Mouse (Mus musculus) kidney, postnatal 25 days (tissue): ENCODE measurements around the gene Ssr2.

Experiments
- DNase-seq, 2 experiments: peaks; one replicate each; pipeline ENCODE4 v3.0.0; 2021; ENCODE audit warnings: mixed read lengths in 2 of 2

Gene Ssr2

DNA sequence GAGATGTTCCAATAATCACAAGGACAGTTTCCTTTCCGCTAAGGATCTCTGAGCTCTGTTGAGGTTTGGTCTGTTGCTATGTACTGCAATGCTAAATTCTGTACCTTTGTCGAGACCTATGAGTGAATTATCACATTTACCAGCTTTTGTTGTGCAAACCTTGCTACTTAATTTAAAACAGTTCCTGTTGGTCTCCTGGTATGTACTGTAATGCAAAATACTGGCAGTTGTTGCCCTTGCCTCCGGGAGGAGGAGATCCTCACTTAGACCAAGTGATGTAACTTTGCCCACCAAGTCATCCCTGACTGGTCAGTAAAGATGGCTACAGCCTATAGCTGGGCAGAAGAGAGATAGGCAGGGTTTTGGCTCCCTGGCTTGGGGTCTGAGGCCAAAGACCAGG, at the start of gene Ssr2:
Gene Ssr2 (plus strand): TSS at position 337 of the 400 bp plus-strand sequence.
- DNase-seq = no peak

DNA sequence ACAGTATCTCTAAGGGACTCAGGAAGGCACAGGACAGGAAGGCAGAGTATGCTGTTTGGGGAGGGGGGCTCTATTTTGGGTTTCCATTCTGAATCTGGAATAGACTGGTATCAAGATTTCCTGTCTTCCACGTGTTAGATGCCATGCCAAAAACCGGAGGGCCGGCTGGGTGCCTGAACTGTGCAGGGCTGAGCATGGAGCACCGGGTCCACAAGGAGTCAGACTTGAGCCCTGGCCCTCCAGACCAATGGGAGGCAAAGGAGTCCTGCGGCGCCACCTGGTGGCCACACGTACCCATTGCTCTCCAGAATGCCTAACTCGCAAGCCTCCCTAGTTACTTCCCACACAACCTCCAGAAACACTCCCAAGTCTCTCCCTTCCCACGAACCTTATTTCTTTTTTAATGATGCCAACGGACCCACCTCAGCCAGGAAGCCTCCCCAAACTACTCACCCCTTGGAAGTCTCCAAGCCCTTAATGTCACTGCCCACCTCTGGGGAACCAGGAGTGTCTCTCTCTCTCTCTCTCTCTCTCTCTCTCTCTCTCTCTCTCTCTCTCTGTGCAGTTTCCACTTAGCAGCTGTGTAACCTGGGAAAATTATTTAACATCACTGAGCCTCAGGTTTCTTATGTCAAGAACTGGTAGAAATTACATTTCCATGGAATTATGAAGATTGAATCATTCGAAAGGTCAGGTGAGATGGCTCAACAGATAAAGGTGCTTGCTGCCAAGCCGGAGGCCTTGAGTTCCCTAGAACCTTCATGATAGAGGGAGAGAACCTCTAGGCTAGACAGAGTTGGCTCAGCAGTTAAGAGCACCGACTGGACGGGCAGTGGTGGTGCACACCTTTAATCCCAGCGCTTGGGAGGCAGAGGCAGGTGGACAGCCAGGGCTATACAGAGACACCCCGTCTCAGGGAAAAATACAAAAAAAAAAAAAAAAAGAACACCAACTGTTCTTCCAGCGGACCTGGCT, 49.2 kb upstream of the Ssr2 start:
- peak; percentile 91 to 95 for DNase-seq

DNA sequence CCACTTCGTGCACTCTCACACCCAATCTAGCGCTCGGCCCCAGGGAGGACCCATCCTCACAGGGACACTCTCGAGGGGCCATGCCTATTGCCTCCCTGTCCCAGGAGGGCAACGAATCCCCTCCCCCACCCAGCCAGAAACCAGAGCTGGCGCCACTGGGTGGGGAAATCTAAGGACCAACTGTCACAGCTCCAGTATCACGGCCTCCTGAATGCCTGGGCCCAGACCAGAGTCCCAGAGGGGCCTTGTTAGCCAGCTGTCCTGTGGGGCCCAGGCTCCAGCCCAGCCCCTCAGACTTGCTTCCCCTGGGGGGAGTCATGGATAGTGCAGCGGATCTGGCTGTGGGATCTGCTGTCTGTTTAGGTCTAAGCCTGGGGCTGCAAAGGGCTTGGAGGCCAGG, 48.1 kb upstream of the Ssr2 start:
- peak in 1 of 2 experiments; percentile 46 for DNase-seq

DNA sequence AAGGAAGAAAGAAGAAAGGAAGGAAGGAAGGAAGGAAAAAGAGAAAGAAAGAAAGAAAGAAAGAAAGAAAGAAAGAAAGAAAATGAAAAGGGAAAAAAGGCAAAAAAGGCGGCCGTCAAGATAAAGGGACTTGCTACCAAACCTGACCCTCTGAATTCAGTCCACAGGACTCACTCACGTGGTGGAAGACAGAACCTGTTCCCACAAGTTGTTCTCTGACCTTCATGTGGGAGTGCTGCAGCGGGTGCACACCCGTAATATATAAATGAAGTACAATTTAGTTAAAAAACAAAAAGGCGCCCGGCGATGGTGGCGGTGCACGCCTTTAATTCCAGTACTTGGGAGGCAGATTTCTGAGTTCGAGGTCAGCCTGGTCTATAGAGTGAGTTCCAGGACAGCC, 47.0 kb upstream of the Ssr2 start:
- DNase-seq = peak; percentile 33 to 74

DNA sequence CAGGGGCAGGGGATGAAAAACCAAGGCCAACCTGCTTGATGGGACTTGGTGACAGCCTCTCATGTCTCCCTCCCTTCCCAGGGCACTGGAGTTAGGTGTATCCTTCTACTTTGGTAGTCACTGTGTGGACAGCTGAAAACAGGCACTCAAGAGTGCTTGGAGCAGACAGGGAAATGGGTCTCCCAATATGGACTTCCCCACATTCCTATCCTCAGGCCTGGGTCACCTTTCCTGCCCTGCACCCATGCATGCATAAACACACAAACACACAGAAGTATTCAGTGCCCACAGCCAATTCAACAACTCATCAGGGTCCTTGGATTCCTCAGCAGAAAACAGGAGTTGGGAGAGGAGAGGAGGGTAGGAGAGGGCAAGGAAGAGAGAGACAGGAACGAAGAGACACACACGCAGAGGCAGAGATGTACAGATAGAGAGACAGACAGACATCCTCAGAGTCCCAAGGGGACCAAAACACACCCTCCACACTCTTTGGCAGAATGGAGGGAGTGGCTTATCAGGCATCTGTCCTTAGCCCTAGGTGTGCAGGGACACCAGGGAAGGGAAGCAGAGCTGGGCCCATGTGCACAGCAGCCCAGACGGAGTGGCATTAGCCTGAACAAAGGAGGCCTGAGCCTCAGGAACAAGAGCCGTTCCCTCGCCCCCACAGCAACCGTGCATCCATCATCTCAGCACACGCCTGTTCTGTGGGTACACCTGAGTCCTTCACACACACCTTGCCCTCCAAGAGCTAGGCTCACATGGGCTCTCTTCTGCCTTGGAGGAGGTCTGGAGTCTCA, 46.3 kb upstream of the Ssr2 start:
- peak in 1 of 2 experiments; percentile 51 for DNase-seq

DNA sequence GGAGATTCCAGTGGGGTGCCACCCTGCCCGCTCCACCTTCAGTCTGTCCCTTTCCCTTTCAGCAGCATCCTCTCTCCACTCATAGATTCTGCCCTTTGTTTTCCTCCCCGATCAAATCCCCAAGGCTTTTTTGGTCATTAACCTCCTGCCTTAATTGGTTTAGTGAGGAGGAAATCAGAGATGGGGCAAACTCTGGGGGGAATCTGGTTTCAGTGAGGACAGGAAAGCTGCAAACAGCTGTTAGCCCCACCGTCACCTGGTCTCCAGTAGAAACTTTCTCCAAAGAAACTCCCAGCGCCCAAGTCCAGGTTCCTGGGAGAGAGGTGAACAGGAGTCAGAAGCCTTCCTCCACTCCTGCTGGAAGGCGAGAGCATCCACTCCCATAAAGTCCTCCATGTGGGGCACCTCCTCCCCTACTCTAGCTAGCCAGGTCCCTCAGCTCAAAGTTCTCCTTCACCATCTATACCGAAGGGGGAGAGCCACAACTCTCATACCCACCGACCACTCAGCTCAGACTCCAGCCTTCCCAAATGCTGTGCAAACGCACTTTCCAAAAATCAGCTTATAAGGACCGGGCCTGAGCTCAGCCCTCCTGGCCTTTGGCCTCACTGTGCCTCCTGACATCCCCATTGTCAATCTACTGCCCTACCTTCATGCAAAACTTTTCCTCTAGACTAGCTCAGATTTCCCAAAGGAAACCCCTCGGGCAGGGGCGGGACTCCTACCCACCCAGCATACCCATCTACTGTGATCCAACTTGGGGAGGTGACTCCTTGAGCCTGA, 45.4 kb upstream of the Ssr2 start:
- no peak for DNase-seq

DNA sequence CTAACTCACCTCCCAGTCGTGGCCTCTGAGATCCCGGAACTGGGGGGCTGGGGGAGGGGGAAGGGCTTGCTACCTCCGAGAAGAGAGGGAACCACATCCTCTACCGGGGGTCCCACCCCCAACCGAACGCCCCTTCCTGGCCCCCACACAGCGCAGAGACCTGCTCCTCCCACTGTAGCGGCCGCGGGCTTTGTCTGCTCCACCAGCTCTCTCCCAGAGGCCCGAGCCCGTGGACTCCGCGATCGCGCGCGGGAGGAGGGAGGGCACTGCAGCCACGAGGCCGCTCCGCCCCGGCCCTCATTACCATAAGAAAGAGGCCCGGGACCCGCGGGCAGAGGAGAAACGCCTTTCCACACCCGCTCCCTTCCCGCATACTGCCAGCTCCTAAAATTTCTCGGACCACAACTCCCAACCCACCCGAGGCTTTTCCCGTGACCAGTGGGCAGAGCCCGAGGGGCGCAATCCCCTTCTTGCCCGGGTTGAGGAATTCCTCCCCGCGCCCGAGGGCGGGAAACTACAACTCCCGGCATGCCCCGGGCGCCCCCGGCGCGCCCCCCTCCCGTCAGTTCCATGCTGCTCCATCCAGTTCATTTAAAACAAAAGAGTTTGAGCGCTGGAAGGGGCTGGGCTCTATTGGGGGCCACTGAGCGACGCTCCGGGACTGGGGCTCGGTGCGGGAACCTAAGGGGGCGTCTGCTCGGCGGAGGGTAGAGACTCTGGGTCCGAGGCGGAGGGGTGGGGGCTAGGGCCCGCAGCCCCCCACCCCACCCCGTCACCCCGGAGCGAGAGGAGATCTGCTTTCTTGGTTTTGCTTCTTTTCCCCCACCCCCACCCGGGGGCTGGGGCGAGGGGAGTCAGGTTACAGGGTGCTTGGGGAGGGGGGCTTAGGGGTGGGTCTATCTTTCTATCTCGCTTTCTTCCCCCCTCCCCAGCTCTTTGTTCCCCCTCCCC, 44.1 kb upstream of the Ssr2 start:
- peak; percentile 86 to 92 for DNase-seq

DNA sequence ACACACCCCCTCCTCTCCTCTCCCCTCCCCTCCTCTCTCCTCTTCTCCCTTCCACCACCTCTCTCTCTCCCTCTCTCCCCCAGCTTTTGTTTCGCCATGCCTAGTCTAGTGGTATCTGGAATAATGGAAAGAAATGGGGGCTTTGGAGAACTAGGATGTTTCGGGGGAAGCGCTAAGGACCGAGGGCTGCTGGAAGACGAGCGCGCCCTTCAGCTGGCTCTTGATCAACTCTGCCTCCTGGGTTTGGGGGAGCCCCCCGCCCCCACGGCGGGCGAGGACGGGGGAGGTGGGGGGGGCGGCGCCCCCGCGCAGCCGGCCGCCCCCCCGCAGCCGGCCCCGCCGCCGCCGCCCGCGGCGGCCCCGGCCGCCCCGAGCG, 43.4 kb upstream of the Ssr2 start, which contains the start of gene Mex3a:
Gene Mex3a (plus strand): TSS at position 97 of the 376 bp plus-strand sequence.
- DNase-seq = peak in 1 of 2 experiments; percentile 40

DNA sequence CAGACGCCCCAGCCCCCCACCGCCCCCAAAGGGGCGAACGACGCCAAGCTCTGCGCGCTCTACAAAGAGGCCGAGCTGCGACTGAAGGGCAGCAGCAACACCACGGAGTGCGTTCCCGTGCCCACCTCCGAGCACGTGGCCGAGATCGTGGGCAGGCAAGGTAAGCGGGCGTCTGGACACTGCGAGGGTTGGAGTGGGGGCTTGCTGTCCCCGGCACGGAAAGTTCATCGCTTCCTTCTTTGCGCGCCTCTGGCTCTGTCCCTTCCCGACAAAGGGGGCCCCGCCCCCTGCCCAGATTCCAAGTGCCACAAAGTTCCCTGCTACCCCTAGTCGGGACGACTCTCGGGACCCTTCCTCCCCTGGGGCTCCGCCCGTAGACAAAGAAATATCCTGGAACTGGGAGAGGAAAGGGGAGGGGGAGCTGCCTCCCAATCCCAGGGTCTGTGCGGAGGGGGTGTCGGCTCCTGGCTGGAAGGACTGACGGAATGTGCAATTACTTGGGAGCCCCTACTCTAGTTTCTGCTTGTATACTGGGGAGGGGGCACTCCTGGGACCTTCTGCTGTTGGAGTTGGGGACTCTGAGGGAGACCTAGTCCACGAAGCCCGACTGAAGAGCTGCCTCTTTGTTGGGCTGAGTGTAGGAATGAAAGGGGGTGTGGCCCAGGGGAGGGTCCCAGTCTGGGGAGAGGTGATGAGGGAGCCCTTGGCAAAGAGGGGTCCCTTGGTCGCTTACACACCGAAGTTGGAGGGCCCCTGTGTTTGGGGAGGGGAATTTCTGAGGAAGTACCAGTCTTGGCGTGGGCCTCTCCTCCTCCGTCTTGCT, 42.8 kb upstream of the Ssr2 start:
- peak in 1 of 2 experiments; percentile 62 for DNase-seq

DNA sequence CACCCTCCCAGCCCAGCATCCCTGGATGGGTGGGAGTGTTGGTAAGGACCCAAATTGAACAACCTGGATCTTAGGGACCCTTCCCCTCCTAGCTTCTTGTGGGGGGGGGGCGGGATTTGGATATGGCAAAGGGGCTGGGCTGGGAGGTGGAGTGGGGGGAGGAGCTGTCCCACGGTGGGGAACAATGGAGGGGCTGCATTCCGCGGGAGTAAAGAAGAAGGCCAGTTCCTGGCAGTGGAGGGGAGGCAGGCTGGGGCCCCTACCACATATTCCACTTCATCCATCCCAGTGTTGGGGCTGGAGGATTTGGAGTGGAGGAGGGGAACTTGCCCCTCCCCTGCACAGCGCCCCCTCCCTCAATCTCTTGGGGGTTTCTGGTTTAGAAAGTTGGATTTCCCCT, 42.0 kb upstream of the Ssr2 start:
- no peak for DNase-seq

DNA sequence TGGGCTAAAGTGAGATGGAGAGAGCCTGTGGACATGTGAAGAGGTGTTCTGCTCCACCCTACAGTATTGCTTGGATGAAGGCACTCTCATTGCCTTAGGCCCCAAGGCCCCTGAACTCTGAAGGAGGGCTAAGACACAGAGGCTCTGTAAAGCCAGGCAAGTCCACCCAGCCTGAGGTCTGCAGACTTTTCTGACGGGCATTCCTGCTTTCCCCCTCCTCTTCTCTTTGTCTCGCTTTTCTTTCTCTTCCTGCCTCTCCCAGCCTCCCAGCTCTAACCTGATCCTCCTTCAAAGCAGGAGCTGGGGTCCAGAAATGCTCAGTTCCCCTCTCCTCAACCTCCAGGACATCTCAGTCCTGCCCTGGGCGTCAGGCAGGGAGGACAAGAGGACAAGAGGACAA, 40.7 kb upstream of the Ssr2 start:
- DNase-seq = no peak

DNA sequence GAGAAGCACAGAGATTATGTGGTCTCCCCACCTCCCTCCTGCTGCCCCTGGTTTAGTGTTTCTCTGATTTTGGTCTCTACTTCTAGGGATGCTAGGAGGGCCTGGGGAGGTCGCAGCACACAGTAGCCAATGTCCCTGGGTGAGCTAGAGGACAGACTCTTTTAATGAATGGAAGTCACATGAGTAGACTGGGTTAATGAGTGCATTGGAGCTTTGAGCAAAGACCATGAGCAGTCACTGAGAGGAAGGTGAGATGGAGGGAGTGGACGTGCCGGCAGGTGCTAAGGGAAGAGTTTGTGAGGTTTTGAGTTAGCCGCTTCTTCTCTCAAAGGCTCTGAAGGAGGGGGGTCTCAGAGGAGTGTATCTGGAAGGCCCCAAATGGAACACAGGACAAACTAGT, 40.1 kb upstream of the Ssr2 start:
- DNase-seq = peak in 1 of 2 experiments; percentile 39

DNA sequence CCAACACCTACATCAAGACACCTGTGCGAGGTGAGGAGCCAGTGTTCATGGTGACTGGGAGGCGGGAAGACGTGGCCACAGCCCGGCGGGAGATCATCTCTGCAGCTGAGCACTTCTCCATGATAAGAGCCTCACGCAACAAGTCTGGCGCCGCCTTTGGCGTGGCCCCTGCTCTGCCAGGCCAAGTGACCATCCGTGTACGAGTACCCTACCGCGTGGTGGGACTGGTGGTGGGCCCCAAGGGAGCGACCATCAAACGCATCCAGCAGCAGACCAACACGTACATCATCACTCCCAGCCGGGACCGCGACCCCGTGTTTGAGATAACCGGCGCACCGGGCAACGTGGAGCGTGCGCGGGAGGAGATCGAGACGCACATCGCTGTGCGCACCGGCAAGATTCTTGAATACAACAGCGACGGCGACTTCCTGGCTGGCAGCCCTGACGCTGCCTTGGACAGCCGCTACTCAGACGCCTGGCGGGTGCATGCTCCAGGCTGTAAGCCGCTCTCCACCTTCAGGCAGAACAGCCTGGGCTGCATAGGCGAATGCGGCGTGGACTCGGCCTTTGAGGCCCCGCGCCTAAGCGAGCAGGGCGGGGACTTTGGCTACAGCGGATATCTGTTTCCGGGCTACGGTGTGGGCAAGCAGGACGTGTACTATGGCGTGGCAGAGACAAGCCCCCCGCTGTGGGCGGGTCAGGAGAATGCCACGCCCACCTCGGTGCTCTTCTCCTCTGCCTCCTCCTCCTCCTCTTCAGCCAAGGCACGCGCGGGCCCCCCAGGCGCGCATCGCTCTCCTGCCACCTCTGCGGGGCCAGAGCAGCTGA, 39.4 kb upstream of the Ssr2 start:
- DNase-seq = peak; percentile 84 to 91

DNA sequence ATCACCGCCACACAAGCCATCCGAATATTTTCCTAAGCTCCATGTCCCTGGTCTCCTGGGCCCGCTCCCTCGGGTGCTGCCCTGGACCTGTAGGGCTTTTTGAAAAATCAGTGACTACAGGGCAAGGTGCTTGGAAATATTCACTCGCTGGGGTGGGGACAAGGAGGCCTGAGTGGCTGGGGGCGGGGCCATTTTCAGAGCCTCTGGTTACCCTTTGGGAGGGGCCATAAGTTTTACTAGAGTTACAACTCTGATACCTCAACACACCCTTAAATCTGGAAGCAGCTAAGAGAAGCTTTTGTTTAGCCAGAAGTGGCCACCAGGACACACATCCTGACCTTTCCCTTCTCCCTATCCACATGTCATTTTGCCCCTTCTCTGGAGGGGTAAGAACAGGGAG, 38.5 kb upstream of the Ssr2 start:
- DNase-seq = peak in 1 of 2 experiments; percentile 56

DNA sequence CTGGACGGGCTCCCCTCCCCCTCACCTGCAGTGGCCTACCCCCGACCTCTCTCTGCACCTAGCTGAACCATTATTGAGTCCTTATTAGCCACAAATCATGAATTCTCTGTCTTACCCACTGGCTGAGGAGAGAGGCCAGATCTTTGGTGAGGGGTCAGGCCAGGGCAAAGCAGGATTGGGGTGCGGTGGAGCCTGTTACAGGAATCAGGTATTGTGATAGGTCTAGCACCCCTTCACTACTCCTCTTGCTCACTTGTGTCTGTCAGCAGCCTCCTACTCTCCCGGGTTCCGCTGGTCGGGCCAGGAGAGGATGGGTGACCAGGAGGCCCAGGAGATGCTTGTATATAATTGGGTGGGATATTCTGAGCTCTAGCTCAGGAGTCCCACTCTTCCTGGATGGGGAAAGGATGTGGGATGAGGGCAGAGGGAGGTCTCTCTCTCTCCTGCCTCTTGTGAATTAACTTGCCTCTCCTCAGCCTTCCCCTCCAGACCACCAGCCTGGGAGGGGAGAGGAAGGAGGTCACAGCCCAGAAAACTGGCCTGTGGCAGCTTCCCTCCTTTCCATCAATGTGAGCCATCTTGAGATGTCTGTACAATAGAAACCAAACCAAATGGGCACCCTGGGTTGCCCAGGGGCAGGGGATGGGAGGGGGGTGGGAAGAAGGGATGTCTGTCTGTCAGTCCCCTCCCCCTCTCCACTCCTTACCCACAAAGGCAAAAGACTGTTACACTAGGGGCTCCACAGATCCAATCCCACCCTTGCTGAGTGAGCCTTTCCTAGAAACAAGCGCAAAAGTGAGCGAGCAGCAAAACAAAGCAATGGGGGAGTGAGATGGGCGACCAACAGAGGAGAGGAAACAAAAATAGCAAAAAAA, 37.2 kb upstream of the Ssr2 start:
- DNase-seq = no peak

DNA sequence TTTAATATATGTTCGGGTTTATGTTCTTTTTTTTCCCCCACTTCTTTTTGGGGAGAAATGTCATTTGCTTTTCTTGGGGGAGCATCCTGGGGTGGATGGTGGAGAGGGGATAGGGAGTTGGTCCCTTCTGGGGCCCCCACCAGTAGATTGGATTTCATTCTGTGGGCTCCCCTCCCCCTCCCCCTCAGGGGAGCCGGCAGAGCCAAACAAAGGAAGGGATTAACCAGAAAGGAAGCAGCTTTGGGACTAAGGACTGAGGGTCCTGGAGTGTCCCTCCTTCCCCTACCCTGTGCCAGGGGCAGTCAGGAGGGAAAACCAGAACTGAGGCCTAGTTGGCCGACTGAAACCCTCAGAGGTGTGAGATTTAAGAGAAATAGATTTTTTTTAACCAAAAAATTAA, 36.3 kb upstream of the Ssr2 start:
- DNase-seq = no peak

DNA sequence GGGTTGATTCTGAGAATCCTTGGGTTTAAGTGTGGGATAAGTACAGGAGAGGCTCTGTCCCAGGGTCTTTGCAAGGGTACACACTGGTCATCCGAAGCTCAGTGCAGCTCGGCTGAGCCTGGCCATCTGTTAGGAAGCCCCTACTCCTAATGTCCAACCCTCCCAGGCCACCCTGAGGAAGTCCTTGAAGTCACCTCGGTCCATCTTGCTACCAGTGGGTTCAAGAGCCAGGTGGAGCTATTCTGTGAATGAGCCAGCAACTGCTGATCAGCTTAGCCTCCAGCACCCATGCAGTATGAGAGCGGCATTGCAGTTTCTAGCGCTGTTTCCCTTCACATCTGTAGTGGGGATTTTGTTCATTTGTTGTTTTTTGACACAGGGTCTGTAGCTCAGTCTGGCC, 35.6 kb upstream of the Ssr2 start:
- DNase-seq = peak in 1 of 2 experiments; percentile 23

DNA sequence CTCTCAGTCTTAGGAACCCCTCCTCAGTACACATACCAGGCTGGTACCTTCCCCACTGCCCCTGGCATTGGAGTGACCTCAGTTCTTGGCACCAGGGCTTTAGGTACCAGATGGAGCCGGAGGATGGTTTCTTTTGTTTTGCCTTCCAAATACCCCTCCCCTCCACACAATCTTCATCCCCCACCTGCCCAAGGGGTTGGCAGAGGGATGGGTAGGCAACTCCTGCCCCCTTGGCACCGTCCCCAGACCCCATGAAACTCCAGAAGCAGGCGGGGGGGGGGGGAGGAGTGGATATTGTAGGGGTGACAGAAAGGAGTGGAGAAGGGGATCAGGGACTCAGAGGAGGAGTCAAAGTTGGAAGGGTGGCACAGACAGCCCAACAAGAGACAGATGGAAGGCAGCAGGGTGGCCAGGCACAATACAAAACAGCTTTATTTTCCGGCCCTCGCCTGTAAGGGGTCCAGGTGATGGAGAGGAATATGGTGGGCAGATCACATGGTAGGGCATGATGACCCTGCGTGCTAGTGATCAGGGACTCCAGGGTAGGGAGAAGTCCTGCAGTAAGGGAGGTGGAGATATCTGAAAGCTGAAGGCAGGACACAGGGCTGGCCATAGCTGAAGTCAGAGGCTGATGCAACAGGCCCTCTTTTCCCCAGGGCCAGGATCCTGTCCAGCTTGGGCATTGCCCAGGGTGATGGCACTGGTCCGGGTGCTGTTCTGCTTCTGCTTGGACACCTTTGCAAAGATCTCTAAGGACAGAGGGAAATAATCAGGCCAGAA, 33.9 kb upstream of the Ssr2 start:
- DNase-seq = peak in 1 of 2 experiments; percentile 37
